Mouse (Mus musculus): ENCODE measurements around the gene Jph4. TPM values are rescaled to one million over a fixed set of nuclear protein-coding genes. Genes with fewer than 3 reads are reported as not detected.

The Jph4 gene
- polyA plus RNA-seq, 1 experiment, result 228 TPM

- peak in 1 of 2 experiments; percentile 66 for DNase-seq (ENCODE audit: extremely low spot score in 1 of 2, low spot score in 1 of 2)
Measured at GRCm38 (mm10) chr14:55119421-55120134, 2.8 kb upstream of the Jph4 start.

DNA sequence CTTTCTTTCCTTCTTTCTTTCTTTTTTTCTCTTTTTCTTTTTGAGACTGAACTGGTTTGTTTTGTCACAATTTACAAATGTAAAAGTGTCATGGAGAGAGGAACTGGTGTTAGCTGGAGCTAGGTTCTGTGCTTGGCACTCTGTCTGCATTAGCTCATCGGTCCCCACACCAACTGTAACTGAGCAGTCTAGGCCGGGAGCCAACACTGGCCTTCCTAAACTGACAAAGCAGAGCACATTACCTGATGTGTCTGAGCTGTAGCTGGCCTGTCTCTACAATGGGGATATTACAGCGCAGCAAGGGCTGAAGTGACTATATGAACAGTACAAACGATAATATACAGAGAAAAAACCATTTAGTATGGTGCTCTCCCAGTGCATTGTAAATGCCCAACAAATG, 2.1 kb upstream of the Jph4 start:
- peak in 1 of 2 experiments; percentile 60 for DNase-seq (ENCODE audit: extremely low spot score in 1 of 2, low spot score in 1 of 2)

DNA sequence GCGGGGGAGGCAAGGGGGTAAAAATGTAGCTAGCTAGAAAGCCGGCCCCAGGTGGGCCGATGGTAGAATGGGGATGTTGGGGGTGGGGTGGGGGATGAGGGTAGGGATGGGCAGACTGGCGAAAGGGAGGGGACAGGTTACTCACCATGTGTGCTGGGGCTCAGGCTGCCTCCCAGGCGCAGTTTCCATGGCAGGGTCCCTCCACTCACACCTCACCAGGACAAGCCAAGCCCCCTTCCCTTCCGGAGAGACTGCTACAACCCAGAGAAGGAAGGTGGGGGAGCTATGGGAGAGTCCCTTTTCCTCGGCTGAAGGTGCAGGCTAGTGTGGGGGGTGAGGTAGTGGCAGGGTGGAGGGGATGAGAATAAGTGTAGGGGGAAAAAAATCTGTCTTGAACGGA, 889 bp downstream of the Jph4 start:
- DNase-seq (ENCODE audit: extremely low spot score in 1 of 2, low spot score in 1 of 2), result no peak

DNA sequence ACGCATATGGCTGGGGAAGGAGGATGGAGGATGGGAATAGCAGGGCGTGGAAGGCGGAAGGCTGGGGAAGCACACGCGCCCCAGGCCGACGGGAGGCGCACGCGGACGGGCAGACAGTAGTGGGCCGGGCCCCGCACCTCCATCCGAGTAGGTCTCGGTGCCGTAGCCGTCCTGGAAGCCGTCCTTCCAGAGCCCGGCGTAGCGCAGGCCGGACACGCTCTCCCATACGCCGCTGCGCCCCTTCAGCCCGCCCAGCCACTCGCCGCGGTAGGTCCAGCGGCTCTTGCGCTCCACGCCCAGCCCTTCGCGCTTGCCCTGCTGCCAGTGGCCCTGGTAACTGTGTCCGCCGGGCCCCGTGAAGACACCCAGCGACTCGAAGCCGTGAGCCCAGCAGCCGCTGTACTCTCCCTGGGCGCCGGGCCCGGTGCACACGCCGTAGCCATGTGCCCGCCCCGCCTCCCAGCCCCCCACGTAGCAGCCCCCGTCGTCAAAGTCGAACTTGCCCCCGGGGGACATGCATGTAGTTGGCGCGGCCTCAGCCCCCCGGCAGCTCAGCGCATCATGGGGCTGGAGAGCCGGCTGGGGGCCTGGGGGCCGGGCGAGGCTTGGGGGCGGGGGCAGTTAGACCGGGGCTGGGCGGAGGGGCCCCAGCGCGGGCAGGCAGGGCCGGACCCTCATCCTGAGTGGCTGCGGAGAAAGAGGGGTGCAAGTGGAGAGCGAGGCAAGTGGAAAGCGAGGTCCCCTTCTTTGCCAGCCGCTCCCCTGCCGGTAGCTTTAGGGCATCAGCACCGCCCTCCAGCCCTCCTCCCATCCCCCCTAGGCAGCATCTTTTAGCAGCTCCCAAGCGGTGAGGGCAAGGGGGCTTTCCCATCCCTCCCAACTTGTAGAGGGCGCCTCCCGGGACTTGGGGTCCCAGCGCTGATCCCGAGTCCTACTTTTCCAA, 1.7 kb downstream of the Jph4 start:
- peak in 1 of 2 experiments; percentile 70 for DNase-seq (ENCODE audit: extremely low spot score in 1 of 2, low spot score in 1 of 2)

- peak in 1 of 2 experiments; percentile 65 for DNase-seq (ENCODE audit: extremely low spot score in 1 of 2, low spot score in 1 of 2)
Measured at GRCm38 (mm10) chr14:55113975-55114645, 2.6 kb downstream of the Jph4 start.

DNA sequence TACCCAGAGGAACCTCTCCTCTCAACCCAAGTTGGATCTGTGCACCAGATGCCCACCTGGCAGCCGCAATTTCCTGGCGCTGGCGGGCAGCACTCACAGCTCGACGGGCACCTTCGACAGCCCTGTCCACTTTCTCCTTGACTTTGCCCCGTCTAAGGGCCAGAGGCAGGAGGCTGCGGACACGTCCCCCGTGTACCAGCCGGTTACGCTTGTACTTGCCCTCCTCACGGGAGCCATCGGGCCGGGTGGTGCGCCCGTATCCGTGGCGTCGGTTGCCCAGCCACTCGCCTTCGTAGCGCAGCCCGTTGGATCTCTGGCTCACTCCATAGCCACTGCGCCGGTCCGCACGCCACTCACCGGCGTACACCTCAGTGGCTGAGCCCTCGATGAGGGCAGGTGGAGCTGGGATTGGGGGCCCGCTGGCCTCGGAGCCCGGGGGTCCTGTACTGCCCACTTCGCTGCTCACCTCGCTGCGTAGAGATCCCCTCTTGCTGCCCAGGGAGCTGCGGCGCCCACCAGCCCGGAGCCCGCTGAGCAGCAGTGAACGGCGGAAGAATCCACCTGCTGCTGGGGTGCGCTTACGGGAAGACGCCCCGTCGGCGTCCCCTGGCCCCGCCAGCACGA, 3.3 kb downstream of the Jph4 start:
- DNase-seq (ENCODE audit: extremely low spot score in 1 of 2, low spot score in 1 of 2), result no peak

GRCm38 (mm10) chr14:55111720-55112119, 5.0 kb downstream of the Jph4 start:
- peak in 1 of 2 experiments; percentile 73 for DNase-seq (ENCODE audit: extremely low spot score in 1 of 2, low spot score in 1 of 2)

DNA sequence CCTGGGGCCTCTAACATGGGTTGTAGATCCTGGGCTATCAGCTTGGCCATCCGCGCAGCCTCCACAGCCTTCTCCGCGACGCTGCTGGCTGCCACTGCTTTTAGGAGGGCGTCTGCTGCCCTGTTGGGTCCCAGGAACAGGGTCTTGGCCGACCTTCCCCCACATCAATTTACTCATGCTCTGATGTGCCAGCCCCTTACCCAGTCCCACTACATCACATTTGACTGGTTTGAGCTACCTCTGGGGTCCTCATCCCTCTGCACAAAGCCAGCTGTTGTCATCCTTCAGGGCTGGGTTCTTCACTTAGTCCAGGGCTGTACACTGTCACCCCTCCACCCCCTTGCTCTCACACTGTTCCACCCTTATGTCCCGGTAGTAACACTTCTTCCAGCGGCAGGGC, 6.7 kb downstream of the Jph4 start:
- no peak for DNase-seq (ENCODE audit: extremely low spot score in 1 of 2, low spot score in 1 of 2)

DNA sequence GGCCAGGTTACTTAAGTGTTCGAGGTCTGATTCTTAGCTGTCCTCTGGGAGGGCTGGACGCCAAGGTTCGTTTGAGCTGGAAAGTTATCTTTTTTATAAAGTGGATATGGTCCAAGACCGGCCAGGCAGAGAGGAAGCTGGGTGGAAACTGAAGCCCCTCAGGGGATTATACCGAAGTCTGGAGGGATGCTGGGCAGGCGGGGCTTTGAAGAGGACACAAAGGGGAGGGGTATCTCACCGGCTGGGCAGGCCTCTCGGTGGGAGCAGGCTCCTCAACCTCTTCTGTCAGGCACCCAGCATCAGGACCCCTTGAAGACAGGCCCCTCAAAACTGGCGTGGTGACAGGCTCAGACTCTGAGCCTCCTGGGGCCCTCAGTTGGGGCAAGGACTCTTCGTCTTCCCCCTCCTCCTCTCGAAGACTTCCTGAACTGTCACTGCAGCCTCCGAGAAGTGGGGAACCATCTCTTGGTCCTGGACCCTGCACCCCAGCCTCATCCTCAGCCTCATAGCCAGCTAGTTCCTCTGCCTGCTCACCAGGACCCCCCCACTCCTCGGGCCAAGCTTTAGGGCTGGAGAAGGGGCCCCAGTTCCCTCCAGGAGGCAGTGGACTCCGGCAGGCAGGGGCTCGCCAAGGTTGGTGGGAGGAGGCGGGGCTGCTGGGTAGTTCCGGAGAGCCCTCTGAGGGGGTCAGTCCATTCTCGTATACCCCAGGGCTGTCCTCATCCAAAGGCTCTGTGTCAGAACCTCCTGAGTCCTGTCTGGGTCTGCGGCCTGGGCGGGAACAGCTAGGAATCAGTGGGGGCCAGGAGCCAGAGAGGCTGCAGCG, 7.5 kb downstream of the Jph4 start:
- DNase-seq (ENCODE audit: extremely low spot score in 1 of 2, low spot score in 1 of 2), result no peak

GRCm38 (mm10) chr14:55108202-55108870, 8.4 kb downstream of the Jph4 start:
- peak; percentile 87 for DNase-seq (ENCODE audit: extremely low spot score in 1 of 2, low spot score in 1 of 2)

DNA sequence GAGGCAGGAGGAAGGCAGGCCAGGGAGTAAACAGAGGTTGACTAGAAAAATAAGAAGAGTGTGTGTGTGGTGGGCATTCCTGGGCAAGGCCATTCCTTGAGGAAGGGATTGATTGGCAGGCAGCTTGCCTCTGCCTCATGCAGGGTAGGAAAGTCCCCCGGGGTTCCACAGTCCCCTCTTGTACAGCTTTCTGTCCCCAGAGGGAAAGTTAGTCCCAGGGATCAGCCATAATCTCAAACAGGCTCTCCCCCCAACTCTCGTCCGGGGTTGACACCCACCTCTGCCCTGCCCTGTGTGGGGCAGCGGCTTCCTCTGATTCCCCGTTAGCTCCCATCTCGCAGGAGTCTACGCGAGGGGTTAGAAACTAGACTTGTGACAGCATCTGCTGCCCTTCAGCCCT, 9.7 kb downstream of the Jph4 start:
- DNase-seq (ENCODE audit: extremely low spot score in 1 of 2, low spot score in 1 of 2), result no peak

DNA sequence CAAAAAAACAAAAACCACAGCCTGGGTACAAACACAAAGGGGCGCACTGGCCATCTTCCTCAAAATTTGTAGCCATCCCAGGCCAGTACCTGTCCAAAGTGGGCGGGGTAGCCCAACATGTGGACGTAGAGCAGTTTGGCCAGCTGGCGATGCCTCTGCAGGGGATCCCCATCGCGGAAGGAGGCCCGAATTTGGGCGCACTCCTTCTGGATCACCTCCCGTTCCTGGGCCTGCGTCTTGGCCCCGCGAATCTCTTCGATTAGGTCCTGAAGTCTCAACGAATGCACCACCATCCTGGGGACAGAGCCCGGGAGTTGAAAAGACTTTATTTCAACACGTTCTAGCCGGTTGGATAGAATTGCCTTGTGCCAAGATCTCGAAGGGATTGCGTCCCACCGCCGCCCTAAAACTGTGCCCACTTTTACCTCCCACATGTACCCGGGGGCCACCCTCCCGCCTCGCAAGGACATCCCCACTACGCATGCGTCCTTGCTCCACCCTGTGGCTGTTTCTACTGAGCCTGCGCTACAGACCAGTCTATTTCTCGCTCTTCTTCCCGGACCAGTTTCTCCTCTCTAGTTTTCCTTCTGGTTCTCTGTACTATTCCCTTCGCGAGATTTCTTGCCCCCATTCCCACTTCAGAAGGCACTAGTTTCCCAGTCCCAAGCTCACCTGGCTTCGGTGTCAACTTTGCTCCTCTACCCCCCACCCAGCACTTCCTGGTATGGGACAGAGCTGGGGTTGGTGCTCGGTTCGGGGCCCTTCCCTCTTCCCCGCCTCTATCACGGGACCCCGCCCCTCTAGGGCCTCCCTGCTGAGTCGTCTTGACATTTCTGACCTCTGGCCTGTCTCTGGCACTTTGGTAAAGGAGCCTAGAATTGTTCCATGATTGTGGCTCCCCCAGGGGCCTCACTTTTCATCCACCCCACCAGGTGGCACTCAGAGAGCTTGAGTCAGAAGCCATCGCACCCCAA, 10.6 kb downstream of the Jph4 start, which contains the start of gene Ap1g2:
TSS of gene Ap1g2 (minus strand) at position 758 of the 974 bp plus-strand sequence.
- DNase-seq (ENCODE audit: extremely low spot score in 1 of 2, low spot score in 1 of 2), result peak; percentile 77 to 93

- peak in 1 of 2 experiments; percentile 47 for DNase-seq (ENCODE audit: extremely low spot score in 1 of 2, low spot score in 1 of 2)
Measured at GRCm38 (mm10) chr14:55105386-55105785, 11.3 kb downstream of the Jph4 start.

DNA sequence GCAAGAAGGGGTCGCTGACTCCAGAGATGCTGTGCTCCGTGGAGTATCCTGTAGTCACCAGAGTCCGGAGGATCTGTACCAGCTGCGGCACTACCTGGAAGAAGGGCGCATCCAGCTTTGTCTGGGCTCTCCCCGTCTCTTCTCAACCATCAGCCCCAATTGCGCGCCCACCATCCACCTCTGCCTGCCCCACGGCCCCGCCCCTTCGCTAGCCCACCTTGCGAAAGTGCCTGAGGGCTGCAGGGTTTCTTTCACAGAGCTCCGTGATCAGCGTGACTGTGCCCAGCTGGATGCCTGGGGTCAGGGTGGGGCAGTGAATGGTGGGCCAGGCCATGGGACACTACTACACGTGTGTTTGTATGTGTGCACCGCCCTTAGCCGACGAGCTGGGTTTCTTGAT, 12.4 kb downstream of the Jph4 start:
- DNase-seq (ENCODE audit: extremely low spot score in 1 of 2, low spot score in 1 of 2), result no peak

DNA sequence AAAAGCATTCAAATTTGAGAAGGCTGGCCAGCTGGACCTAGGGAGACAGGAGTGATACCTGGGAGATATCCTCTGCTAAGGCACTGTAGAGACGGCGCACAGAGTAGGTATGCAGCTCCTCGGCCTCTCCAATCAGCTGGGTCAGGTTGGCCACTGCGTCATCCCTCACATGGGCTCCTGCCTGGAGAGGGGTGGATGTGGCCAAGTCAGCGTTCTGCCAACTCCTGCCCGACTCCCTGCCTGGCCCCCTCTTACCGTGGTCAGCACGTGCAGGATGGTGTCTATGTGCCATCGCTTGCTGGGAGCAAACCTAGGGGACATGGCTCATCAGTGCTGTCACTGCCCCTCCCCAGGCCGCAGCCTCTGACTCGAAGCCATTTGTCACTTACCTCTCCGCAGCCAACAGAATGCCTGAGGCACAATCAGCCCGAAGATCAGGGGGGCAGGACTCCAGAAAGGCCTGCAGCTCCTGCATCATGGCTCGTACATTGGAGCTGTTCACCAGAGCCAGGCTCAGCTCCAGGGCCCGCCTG, 14.4 kb downstream of the Jph4 start:
- no peak for DNase-seq (ENCODE audit: extremely low spot score in 1 of 2, low spot score in 1 of 2)

- DNase-seq (ENCODE audit: extremely low spot score in 1 of 2, low spot score in 1 of 2), result peak in 1 of 2 experiments; percentile 86
Measured at GRCm38 (mm10) chr14:55101592-55101991, 15.1 kb downstream of the Jph4 start.

- no peak for DNase-seq (ENCODE audit: extremely low spot score in 1 of 2, low spot score in 1 of 2)
Measured at GRCm38 (mm10) chr14:55098067-55098466, 18.7 kb downstream of the Jph4 start.

GRCm38 (mm10) chr14:55097646-55098045, 19.1 kb downstream of the Jph4 start:
- no peak for DNase-seq (ENCODE audit: extremely low spot score in 1 of 2, low spot score in 1 of 2)

Measured in frontal cortex, adult 2 months (tissue).